Mouse (Mus musculus): ENCODE measurements around the gene Atxn1.

GRCm38 (mm10) chr13:45693126-45693525 is 271.7 kb downstream of the Atxn1 start:
- peak; percentile 41 for TF ChIP-seq EP300 (IDR thresholded peaks at IDR 0.05)
- TF ChIP-seq CTCF (IDR thresholded peaks at IDR 0.05) = no peak

All from lung, postnatal 0 days (tissue).